Mouse (Mus musculus): ENCODE results near the gene Tecpr2. TPM values are rescaled to one million over a fixed set of nuclear protein-coding genes. Genes with fewer than 3 reads are reported as not detected.

Gene Tecpr2
- polyA plus RNA-seq, 1 experiment, result 18.3 TPM

DNA sequence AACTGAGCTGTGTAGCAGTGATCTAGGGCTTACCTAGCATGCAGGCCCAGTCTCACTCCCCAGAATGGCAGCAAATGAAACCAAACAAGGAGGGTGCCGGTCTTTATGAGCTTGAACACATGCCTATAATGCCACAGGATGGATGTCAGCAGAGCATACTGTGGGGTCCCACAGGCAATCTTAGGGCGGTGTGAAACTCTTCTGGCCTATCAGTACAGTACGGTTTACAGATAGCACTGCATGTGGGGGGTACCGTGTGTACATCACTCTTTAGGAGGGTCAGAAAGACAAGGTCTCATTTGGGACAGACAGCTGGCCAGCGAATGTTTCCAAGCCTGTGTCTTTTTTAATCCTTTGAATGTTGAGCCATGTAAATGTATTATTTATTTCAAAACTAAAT lies 82.9 kb downstream of the Tecpr2 start:
- no peak for DNase-seq (ENCODE audit: low read depth)
- TF ChIP-seq CTCF (IDR thresholded peaks at IDR 0.05; ENCODE audit: borderline replicate concordance, extremely low read depth, insufficient read depth, insufficient read length) (no peak), POLR2A (IDR thresholded peaks at IDR 0.05; ENCODE audit: borderline replicate concordance, extremely low read depth, insufficient read depth, insufficient read length, poor library complexity, severe bottlenecking) (no peak)

DNA sequence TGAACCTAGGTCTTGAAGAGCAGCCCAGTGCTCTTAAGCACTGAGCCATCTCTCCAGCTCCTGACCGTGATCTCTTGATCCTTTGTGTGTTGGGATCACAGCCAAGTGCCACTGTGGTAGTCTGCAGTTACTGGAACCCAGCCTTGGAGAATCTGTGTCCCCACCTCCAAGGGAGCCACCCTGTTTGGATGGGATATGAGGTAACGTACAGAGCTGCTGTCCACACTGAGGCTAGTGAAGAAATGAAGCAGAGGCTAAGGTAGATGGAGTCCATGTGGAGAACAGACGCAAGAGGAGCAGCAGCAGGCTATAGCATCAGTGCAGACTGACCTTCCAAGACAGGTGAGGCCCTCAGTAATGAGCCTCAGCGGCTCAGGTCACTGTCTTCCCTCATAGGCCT lies 84.8 kb downstream of the Tecpr2 start:
- no peak for DNase-seq (ENCODE audit: low read depth)
- no peak for TF ChIP-seq POLR2A (IDR thresholded peaks at IDR 0.05; ENCODE audit: borderline replicate concordance, extremely low read depth, insufficient read depth, insufficient read length, poor library complexity, severe bottlenecking)
- TF ChIP-seq CTCF (IDR thresholded peaks at IDR 0.05; ENCODE audit: borderline replicate concordance, extremely low read depth, insufficient read depth, insufficient read length), result no peak

DNA sequence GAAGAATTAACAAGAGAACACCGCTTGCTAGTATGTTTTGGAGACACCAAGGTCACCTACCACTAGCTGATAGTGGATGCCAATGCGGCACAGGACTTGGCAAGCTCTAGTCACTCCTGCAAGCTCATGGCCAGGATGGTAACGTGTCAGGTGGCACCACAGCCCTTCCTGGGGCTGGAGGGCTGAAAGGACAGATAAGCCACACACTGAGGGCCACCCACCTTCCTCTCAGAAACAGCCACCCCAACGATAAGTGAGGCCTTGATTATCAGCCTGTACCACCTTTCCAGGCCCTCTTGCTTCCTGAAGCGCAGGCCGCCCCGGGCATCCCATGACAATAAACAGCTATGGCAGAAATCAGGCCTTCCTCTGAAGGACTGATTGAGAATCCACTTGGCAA lies 85.2 kb downstream of the Tecpr2 start:
- DNase-seq (ENCODE audit: low read depth), result no peak
- TF ChIP-seq POLR2A (IDR thresholded peaks at IDR 0.05; ENCODE audit: borderline replicate concordance, extremely low read depth, insufficient read depth, insufficient read length, poor library complexity, severe bottlenecking) (no peak), CTCF (IDR thresholded peaks at IDR 0.05; ENCODE audit: borderline replicate concordance, extremely low read depth, insufficient read depth, insufficient read length) (no peak)

DNA sequence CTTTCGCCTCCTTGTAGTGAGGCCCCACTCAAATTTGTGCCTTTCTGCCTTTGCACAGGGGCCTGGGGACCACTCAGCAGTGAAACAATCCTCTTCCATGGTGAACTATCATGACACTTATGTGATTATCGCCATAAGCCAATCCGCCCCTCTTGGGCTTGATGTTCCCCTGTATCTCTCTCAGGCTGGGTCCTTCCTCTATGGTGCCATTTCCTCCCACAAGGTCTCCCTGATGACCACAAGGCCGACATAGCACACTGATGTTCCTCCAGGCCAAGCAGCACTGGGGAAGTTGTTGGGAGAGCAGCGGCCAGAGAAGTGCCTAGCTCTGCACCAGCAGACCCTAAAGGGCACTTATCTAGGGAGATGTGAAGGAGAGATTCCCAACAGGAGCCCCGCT lies 85.7 kb downstream of the Tecpr2 start:
- DNase-seq (ENCODE audit: low read depth), result no peak
- TF ChIP-seq POLR2A (IDR thresholded peaks at IDR 0.05; ENCODE audit: borderline replicate concordance, extremely low read depth, insufficient read depth, insufficient read length, poor library complexity, severe bottlenecking), result no peak
- no peak for TF ChIP-seq CTCF (IDR thresholded peaks at IDR 0.05; ENCODE audit: borderline replicate concordance, extremely low read depth, insufficient read depth, insufficient read length)

DNA sequence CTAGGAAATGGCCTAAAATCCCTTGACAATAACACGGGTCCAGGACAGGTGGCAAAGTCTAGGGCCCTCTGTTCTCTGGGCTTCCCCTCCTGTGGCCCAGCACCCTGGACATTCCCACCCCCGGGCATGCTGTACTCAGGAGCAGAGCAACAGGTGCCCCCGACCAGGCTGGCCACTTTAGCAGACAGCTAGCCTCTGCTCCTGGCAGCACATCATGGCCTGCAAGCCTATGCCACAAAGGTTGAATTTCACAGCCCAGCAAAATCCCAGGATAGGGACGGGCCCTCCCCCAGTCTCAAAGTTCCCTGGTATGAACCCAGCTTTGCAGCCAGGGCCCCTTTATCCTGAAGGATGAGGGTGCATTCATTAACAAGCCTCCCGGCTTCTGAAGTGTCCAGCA lies 86.3 kb downstream of the Tecpr2 start:
- no peak for DNase-seq (ENCODE audit: low read depth)
- TF ChIP-seq CTCF (IDR thresholded peaks at IDR 0.05; ENCODE audit: borderline replicate concordance, extremely low read depth, insufficient read depth, insufficient read length) (no peak), POLR2A (IDR thresholded peaks at IDR 0.05; ENCODE audit: borderline replicate concordance, extremely low read depth, insufficient read depth, insufficient read length, poor library complexity, severe bottlenecking) (no peak)

DNA sequence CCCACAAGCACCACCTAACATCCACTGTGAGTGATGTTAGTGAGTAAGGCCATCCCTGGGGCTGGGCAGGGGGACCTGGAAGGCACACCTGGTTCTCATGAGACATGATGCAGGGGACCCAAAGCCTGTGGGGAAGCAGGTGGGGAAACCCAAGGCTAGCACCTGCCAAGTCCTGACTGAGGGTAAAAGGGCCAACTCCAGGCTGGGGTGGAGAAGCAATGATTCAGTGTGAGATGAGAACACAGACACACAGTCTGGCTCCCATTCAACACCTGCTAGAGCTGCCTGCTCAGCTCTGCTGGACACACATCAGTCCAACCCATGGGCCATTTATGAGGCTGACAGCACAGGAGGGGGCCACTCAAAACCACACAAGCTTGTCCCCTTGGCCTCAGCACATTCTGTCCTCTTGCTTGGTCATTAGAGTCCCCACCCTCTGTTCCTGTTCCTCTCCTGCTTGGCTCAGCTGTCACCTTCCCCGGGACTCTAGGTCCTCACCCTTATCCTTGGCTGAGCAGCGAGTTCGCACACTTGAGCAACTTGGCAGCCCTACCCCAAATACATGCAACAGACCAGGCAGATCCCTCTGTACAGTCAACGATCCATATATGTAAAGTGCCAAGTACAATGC lies 86.9 kb downstream of the Tecpr2 start:
- no peak for TF ChIP-seq POLR2A (IDR thresholded peaks at IDR 0.05; ENCODE audit: borderline replicate concordance, extremely low read depth, insufficient read depth, insufficient read length, poor library complexity, severe bottlenecking)
- TF ChIP-seq CTCF (IDR thresholded peaks at IDR 0.05; ENCODE audit: borderline replicate concordance, extremely low read depth, insufficient read depth, insufficient read length), result no peak
- no peak for DNase-seq (ENCODE audit: low read depth)

DNA sequence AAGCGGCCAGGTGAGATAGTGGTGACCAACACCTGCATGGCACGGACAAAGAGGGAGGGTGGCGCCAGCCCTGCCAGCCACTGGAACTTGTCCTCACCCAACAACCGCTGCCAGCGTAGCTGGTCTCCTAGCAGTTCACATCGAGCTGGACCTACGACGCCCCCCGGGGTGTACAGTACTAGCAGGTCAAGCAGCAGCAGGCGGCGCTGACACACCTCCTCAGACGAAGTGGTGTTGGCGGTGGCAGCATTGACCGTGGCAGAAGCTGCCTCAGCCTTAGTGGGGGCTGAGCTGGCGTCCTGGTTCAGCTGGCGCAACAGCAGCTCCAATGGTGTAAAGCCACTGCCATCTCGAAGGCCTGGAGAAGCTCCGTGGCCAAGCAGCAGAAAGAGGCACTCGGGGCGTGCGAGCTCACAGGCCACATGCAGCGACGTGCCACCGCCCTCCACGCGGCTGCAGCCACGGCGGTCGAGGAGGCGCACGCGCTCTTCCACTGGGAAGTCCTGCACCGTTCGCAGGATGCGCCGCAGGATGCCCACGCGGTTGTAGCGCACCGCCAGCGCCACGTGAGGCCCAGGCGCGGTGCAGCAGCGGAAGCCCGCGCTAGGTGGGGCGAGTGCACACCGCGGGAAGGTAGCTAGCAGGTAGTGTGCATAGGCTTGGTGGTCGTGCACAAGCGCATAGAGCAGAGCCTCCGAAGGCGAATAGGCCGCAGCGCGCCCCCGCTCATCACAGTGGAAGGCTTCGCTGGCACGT lies 87.7 kb downstream of the Tecpr2 start:
- no peak for TF ChIP-seq CTCF (IDR thresholded peaks at IDR 0.05; ENCODE audit: borderline replicate concordance, extremely low read depth, insufficient read depth, insufficient read length)
- TF ChIP-seq POLR2A (IDR thresholded peaks at IDR 0.05; ENCODE audit: borderline replicate concordance, extremely low read depth, insufficient read depth, insufficient read length, poor library complexity, severe bottlenecking), result no peak
- peak; percentile 26 for DNase-seq (ENCODE audit: low read depth)

DNA sequence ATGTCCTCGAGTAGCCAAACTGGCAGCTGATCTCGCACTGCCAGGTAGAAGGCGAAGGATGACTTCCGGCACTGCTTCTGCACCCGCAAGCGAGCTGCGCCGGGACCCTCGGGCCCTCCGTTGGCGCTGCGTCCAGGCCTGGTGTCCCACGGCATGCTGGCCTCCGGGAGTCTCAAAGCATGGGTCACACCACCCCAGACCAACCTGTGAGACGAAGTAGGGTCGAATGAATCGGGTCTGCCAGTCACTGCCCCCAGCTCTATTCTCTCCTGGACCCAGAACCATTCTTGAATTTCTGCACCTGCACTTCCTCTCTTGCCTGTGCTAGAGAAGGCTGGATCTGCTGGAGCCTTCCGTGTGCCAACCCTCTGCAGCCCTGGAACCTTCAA lies 88.3 kb downstream of the Tecpr2 start:
- no peak for DNase-seq (ENCODE audit: low read depth)
- TF ChIP-seq POLR2A (IDR thresholded peaks at IDR 0.05; ENCODE audit: borderline replicate concordance, extremely low read depth, insufficient read depth, insufficient read length, poor library complexity, severe bottlenecking) (no peak), CTCF (IDR thresholded peaks at IDR 0.05; ENCODE audit: borderline replicate concordance, extremely low read depth, insufficient read depth, insufficient read length) (no peak)

DNA sequence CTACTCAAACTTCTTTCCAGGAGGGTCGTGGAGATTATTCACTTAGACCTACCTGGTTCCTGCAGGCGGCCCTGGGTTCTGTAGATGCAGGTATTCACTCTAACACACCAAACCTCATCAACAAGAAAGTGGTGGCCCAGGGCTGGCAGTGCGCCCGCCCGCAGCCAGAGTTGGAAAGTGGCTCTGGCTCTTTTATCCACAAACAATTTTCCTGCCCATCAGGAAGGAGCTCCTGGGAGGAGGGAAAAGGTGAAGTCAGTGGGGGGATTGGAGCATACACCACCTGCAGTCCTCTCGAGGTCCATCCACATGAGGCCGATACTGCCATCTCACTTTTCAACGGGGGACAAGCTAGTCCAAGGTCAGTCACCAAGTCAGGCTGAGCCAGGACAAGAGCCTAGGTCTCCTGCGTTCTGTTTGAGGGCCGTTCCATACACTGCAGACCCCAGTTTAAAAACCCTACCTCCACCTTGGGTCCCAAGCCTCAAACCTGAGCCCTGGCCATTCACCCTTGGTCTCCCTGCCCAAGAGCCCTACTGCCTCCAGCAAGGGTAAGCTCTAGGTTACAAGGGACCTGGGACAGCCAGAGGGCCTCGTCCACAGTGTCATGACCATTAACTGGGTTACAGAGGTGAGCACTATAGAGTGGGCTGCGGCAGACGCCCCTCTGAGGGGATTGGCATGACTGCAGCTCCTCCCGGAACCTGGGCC lies 89.0 kb downstream of the Tecpr2 start:
- TF ChIP-seq POLR2A (IDR thresholded peaks at IDR 0.05; ENCODE audit: borderline replicate concordance, extremely low read depth, insufficient read depth, insufficient read length, poor library complexity, severe bottlenecking) (no peak), CTCF (IDR thresholded peaks at IDR 0.05; ENCODE audit: borderline replicate concordance, extremely low read depth, insufficient read depth, insufficient read length) (no peak)
- DNase-seq (ENCODE audit: low read depth), result no peak

DNA sequence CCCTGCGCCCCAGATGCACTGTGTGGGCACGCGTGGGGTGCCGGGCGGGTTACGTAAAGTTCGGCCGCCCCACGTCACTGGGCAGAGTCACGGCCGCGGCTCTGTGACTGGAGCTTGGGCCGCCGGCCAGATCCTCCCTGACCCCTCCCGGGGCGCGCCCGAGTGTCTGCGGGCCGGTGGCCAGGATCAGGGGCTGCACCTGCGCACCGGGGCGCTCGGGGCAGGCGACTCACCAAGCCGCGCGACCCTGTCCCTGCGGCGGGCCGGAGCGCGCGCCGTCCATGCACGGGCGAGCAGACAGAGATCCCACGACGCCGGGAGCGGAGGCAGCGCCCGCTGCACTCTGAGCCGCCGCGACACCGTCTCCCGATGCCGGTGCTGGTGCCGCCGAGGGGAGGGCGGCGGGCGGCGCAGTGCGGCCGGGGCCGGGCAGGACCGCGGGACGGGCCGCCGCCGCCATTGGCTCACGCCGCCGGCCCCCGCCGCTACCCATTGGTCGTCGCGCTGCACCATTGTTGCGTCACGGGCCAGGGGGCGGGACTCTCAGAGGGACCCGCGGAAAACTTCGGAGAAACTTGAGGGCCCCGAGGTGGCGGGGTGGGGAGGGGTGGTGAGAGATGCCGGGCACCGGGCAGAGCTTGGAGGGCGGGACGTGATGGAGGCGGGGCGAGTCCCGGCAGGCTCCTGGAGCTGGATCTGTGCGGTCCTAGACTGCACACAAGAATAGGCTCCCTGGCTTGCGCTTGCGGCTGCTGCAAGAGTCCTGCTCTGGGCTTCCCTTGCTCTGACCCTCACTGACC lies 89.7 kb downstream of the Tecpr2 start, which contains the start of gene Ankrd9:
Gene Ankrd9, minus strand, starts transcription at position 434 of the 800 bp plus-strand sequence.
- TF ChIP-seq CTCF (IDR thresholded peaks at IDR 0.05; ENCODE audit: borderline replicate concordance, extremely low read depth, insufficient read depth, insufficient read length) (no peak), POLR2A (IDR thresholded peaks at IDR 0.05; ENCODE audit: borderline replicate concordance, extremely low read depth, insufficient read depth, insufficient read length, poor library complexity, severe bottlenecking) (peak; percentile 56)
- DNase-seq (ENCODE audit: low read depth), result peak; percentile 96

DNA sequence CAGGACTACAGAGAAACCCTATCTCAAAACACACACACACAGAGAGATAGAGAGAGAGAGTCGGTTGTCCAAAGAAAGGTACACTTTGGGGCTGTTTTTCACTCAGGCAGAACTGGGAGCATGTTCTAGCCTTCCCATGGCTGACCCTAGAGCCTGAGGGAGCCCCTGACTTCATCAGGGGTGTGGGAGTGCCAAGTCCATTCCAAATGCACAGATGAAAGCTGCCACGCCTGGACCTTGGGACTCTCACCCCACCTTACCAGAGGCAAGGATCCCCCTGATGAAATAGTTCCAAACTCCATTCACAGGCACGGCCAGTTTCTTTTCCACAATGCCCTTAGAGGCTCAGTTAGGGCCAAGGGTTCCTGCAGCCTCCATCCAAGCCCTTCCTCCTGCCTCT lies 90.7 kb downstream of the Tecpr2 start:
- TF ChIP-seq POLR2A (IDR thresholded peaks at IDR 0.05; ENCODE audit: borderline replicate concordance, extremely low read depth, insufficient read depth, insufficient read length, poor library complexity, severe bottlenecking) (no peak), CTCF (IDR thresholded peaks at IDR 0.05; ENCODE audit: borderline replicate concordance, extremely low read depth, insufficient read depth, insufficient read length) (no peak)
- no peak for DNase-seq (ENCODE audit: low read depth)

Data from brain, embryonic 14.5 days (tissue).